Mouse (Mus musculus): Measurements from ENCODE around the gene Hoxa7. TPM values are rescaled to one million over a fixed set of nuclear protein-coding genes. Genes with fewer than 3 reads are reported as not detected.
A peak's percentile ranks its signal among the peaks of the same experiment; 100 is the strongest.

Gene Hoxa7
- total RNA-seq, 2 experiments from 2014 or later, result 21.5 to 26.6 TPM

DNA sequence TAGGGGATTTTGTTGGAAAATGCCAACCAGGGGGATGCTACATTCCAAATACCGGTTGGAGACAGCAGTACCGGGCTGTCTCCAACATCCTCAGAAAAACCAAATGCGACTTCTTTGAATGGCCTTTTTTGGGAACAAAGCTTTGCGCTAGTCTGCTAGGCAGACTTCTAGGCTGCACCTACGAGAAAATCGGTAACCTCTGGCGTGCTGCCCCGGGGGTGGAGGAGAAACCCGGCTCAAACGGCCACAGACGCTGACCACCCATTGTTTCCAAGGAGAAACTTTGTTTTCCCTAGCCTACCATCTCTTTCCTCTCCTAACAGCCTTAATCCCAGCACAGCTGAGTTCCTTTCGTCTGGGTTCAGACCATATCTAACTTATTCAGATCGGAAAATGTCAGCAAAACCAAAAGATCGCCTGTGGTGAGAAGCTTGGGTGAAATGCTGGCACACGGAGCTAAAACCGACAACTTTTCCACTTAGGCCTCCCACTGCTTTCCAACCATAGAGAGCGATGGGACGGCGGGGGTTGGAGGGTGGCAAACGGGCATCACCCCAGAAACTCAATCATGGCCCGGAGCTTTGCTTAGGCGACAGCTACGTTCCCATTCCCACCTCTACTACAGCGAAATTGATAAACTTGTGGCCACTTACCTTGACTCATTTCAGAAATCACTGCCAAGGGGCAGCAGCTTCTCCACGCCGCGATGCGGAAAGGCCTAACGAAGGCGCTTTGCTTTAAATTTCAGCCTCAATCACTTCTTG is 18.2 kb upstream of the Hoxa7 start:
- no peak for DNase-seq

- no peak for DNase-seq
These were observed 17.3 kb upstream of the Hoxa7 start for GRCm38 (mm10) chr6:52238976-52239375.

DNA sequence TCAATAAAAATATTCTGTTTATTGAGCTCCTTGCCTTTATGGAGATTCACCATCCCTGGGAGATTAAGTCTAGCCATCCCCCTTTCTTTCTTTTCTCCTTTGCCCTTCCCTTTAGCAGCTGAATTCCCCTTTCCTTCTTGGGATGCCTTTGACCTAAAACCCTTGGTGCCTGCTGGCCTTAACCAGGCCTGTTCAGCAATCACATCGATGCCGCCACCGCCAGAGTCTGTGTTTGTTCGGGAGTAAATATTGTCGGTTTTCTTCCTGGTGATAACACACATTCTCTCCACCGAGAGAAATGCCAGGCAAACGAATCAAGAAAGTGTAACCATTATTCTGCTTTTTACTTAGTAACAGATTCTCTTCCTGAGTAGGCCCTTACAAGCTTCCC is 16.5 kb upstream of the Hoxa7 start:
- no peak for DNase-seq

- DNase-seq, result no peak
These were observed 15.9 kb upstream of the Hoxa7 start for GRCm38 (mm10) chr6:52237346-52238154.

DNA sequence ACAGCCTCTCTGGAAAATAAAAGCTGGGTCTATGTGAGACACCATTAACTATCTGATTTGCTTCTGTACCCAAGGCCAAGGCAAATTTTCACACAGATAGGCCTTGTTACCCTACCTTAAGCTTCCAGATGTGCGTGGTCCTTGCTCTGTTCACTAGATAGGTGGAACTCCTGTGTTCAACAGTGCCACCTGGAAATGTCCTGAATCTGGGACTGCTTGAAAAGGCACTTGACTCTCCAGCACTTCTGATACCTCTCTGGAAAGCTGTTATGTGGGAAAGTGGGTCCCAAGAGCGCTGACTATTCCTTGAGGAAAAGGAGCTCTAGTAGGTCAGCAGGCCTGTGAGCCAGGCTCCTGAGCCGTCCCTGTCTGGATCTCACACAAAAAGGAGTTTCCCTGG is 15.2 kb upstream of the Hoxa7 start:
- no peak for DNase-seq

DNA sequence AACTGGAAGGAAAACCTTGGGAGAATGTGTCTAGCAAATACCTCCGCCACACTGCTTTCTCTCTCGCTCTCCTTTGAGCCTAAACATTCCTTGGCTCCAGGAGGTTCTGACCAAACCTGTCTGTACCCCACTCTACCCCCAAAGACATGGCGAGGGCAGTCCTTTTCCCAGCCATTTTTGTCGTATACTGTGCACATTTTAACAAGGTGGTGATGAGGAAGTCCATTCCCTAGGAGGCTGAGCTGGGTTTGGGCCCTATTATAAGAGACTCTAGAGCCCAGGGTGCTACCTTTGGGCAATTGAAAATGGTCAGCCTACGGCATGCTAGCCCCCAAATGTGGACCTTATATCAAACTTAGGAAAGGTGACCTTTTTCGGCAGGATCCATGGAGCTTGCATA is 14.2 kb upstream of the Hoxa7 start:
- no peak for DNase-seq

GRCm38 (mm10) chr6:52235267-52235666 is 13.6 kb upstream of the Hoxa7 start:
- no peak for DNase-seq

GRCm38 (mm10) chr6:52234428-52235140 is 12.9 kb upstream of the Hoxa7 start:
- no peak for DNase-seq

DNA sequence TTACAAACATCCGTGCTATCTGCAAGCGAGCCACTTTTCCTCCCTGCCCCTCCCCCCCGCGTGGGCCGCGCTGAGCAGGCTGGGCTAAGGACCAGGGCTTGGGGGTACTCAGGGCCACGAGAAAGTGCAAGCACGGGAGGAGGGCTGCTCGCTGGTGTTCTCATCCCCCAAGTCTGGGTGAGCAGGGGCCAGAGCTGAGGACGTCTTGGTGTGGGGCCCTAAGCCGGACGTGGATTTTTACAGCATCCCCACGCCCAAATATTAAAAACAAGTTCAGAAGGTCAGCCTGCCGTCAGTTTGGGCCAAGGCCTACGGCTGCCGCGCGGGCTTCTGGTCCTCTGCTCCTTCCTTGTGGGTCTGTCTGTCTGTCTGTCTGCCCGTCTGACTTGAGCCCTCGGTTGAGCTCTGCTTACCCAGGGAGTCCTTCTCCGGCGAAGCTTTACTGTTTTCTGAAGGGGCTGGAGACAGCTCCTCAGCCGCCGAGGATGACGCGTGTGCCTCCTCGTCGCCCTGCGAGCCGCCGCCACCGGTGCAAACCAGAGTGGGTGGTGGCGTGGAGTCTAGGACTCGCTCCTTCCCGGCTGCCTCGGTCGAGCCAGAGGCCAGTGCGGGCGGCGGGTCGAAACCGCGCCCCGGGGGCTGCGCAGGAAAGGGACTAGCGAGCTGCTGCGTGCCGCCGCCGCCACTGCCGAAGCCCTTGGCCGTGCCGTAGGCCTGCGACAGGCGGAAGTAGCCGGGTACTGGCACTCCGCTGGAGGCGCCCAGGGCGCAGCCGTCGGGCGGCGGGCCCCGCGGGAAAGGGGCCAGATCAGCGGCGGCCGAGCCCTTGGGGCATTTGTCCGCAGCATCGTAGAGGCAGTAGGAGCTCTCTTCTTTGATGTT is 12.1 kb upstream of the Hoxa7 start:
- DNase-seq, result no peak

- no peak for DNase-seq
These were observed 11.4 kb upstream of the Hoxa7 start for GRCm38 (mm10) chr6:52232984-52233545.

DNA sequence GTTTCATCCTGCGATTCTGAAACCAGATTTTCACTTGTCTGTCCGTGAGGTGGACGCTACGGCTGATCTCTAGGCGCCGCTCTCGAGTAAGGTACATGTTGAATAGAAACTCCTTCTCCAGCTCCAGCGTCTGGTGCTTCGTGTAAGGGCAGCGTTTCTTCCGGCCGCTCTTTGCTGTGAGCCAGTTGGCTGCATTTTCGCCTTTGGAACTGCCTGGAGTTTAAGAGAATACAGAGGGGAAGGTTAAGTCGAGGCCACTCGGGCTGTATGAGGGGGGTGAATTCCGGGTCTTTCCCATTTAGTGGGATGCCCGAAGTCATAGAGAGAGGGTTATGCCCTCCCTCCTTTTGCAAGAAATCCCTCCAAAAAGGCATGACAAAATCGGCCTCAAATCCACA is 10.9 kb upstream of the Hoxa7 start:
- no peak for DNase-seq

GRCm38 (mm10) chr6:52231885-52232567 is 10.4 kb upstream of the Hoxa7 start:
- DNase-seq, result no peak

DNA sequence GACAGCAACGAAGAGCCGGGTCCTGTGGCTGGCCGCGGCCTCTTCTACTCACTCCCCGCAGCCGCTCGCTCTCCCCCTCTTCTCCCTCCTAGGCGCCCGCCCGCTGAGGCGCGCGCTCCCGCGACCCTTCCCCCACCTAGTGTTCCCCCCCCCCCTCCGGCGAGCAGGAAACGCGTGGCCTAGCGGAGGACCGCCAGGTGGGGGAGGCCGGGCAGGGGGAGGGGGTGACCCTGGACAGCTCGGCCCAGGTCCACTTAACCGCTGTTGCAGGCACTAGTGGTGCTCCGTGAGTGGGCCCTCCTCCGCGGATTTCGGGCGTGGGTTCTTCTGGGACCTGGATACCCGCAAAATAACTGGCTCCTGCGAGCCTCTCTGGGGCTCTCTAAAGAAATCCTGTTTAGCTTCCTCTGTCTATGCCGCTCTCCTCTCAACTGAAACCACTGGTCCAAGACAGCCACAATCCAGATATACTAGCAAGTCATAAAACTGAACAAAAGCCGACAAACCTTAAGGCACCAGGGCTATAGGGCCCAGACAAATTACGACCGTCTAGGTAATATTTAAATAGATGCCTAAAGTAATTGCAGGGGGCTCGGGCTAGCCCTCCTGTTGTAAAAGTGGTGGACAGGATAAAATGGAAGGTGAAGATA is 9.0 kb upstream of the Hoxa7 start, which contains the start of gene Hoxa9:
Gene Hoxa9 (minus strand): TSS at position 574 of the 650 bp plus-strand sequence.
- DNase-seq, result no peak

DNA sequence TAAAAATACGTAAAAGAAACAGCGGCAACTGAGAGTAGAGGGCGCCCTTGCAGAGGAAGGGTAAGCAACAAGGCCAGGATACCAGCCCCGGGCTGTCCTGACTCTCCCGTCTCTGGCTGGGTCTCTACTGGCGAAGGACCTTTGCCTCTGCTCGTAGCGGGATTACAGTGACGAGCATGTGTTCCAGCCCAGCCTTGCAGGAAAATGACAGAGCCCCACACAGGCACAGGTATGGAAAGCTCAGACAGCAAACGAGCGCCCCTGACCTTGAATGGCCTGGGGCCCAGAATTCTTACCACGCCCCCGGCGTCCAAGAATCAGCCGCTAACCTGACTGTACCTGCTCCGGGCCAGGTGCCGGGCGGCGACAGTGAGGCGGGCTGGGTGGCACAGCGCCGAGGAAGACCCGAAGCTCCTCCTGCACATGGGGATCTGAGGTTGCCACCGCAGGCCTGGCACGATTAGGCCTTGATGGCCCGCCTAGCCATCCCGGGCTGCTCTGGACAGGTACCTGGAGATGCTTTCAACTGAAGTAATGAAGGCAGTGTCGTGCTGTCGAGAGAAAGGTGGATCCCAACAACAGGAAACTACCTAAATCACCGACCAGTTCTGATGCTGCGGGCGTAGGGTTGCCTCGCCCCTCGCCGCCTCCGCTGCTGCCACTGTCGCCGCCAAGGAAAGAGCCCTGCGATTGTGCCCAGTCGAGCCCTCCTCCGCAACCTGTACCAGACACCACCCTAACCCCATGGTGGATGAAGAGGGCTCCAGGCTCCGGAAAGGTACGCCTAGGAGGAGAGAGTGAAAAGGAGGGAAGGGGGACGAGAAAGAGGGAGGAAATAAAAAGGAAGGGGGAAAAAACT is 8.1 kb upstream of the Hoxa7 start:
- DNase-seq, result no peak

GRCm38 (mm10) chr6:52228475-52229465 is 7.1 kb upstream of the Hoxa7 start:
- DNase-seq, result no peak

DNA sequence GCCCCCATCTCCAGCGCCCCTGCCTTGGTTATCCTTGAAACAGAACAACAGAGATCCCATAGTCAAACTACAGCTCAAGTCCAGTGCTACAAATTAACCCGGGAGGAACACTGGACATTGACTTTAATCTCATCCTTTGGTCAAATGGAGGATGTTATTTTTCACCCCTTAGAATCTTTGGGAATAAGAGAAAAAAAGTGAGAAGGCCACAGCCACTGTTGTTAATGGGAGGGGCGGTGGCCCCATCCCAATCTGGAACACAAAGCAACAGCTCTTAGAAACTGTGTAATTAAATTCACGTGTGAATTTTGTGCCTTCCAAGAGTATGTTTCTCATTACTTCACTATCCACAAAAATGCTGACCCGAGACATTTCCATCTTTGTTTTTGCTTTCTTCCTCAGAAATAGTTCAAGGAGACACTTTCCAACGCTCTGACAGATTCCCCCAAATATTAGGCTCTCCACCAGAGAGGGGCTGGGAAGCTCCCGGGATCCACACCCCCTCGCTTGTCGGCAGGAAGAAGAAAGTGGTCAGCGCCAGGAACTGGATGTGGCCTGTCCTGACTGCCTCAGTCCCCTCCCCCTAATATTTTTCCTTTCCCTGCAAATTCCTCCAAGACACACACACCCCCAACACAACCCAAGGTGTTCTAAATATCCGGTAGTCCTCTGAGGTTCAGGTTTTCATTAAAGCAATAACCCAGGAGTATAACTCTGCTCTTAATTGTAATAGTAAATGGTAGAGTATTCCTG is 6.0 kb upstream of the Hoxa7 start:
- no peak for DNase-seq

DNA sequence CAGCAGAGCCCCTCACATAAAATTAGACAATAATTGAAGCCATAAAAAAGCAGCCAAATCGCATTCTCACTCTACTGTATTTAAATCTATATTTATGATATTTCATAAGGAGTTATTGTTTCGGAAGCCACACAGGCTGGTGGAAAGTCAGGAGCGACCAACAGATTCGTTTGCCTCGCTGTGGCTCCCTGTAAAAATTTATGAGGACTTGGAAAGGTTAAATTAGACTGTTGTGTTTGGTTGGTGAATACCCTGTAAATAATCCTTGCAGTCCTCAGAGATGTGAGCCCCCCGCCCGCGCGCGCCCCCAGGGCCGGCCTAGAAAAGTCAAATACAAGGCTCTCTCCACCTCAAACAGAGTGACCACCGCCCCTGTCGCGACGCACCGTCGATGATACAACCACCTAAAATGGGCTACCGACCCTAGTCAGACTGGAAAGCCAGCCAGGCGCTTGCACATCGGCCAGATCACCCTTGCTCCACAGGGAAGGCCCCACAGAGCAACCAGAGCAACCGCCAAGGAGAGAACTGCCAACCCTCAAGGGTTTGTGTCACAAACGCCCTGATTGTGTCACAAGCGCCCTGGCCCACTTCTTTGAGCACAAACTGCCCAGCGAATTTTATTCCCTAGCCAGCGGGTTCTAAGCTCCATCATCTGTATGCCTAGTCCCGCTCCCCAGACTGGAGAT is 5.1 kb upstream of the Hoxa7 start:
- peak; percentile 68 for DNase-seq

Data from adrenal gland, postnatal 10 days (tissue).